Mouse (Mus musculus): ENCODE measurements around the gene Rtkn2. TPM values are rescaled to one million over a fixed set of nuclear protein-coding genes. Genes with fewer than 3 reads are reported as not detected.
"Not testable (repeated sequence)": the region's sequence is repeated elsewhere in the genome, so short reads cannot be mapped to it uniquely, and the experiment has no call there.

Gene Rtkn2
- total RNA-seq, 1 experiment from 2014 or later = 0.89 TPM

GRCm38 (mm10) chr10:68079910-68080670, 100.7 kb downstream of the Rtkn2 start:
- DNase-seq = no peak

DNA sequence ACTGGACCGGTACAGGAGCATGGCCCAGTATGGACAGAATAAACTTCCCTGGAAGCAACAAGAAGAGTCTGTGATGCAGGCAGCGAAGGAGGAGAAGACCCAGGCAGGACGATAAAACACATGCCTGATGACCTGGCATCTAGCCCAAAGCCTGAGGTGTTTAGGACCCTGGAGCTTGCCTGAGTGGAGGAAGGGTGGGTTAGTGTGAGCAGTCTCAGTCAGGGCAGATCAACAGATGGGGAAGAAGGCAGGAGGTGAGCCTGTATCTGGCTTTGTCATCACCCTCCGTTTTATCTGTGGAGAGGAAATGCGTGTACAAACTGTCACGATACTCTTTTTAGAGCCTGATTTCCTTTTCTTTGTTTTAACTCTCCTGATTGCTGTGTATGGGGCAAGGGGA, 102.3 kb downstream of the Rtkn2 start:
- no peak for DNase-seq

GRCm38 (mm10) chr10:68085574-68085973, 106.2 kb downstream of the Rtkn2 start:
- DNase-seq = no peak

- DNase-seq = no peak
Measured at GRCm38 (mm10) chr10:68086973-68087372, 107.6 kb downstream of the Rtkn2 start.

GRCm38 (mm10) chr10:68087722-68088121, 108.4 kb downstream of the Rtkn2 start:
- no peak for DNase-seq

GRCm38 (mm10) chr10:68089435-68090196, 110.2 kb downstream of the Rtkn2 start:
- peak; percentile 44 for DNase-seq

DNA sequence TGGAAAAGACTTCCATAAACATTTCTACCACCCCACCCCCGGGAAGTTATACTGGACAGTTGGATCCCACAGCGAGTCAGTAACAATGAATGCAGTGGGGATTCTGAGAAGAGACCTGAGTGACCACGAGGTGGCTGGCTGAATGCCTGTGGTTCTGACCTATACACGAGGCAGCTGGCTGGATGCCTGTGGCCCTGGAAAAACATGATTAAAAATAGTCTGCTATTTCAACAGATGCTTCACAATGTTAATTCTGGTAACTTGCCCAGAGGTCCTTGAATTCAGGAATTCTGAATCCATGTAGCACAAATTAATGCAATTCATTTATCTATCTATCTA, 110.8 kb downstream of the Rtkn2 start:
- DNase-seq = peak; percentile 88

GRCm38 (mm10) chr10:68090544-68090943, 111.2 kb downstream of the Rtkn2 start:
- DNase-seq = no peak

- DNase-seq = no peak
Measured at GRCm38 (mm10) chr10:68091011-68091410, 111.6 kb downstream of the Rtkn2 start.

GRCm38 (mm10) chr10:68091840-68092239, 112.5 kb downstream of the Rtkn2 start:
- no peak for DNase-seq

DNA sequence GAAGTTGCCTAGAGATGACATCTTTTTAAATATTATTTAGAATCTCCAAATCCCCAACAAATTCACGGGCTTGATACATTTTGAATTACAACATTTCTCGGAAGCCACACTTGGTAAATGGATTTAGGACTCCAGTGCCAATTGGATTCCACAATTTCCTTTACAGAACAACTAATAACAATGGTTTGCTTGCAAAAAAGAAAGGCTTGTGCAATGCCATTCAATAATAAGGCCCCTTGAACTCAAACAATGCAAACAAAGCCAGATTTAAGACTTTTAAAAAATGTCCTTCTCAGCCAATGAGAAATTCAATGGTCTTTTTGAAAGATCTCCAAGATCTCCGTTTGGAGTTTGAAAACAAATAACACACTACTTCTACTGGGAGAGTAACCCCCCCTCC, 114.1 kb downstream of the Rtkn2 start:
- no peak for DNase-seq

GRCm38 (mm10) chr10:68095136-68095535, 115.8 kb downstream of the Rtkn2 start:
- DNase-seq = no peak

DNA sequence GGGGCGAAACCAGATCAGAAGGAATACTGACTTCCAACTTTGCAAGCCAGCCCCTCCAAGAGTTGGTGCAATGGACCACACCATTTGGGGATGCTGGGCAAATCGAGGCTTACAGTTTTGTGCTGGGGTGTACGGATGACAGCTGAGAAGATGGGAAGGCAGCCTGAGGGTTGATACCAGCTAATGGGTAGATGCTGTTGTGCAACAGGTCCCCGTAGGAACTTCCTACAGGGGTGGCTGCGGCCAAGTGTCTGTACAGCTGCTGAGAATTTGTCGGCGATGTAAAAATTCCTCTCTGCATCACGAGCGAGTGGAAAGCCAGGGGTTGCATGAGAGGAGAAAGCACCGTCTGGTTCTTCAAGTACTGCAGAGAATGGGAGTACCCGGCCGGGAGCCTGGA, 117.0 kb downstream of the Rtkn2 start:
- DNase-seq = no peak

DNA sequence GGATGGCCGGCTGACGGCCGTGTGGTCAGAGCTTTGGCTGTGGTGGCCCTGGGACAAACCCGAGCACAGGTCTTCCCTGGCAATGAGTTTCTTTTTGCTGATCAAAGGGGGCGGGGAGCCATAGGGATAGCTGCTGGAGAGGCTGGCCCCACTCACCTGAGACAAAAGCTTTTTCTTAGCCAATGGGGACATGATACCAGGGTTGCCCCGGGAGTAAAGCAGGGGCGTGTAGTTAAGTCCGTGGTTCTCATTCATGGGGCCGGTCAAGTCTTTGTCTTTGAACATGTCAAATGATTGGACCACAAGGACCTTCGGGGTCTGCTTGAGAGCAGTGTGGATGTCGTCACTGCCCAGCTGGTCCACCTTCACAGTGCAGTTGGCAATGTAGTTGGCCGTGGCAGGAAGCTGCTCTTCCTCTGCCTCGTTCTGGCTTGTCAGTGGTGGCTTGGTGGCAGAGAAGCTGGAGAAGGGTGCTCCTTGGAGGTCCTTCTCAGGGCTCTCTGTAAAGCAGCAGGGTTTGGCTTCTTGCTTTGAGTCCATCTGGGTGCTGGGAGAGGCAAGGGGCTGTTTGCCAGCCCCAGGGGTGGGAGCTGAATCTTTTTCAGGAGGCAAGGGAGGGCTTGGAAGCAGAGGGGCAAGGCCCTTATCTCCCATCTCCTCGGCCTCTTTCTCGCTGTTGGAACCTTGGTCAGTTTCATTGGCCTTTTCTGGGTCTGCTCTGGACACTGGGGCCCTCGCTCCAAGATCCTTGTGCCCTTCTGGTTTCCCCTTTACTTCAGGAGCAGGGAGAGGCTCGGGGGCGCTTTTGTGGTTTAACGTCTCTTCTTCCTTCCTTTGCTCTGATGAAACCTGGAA, 118.7 kb downstream of the Rtkn2 start:
- no peak for DNase-seq

DNA sequence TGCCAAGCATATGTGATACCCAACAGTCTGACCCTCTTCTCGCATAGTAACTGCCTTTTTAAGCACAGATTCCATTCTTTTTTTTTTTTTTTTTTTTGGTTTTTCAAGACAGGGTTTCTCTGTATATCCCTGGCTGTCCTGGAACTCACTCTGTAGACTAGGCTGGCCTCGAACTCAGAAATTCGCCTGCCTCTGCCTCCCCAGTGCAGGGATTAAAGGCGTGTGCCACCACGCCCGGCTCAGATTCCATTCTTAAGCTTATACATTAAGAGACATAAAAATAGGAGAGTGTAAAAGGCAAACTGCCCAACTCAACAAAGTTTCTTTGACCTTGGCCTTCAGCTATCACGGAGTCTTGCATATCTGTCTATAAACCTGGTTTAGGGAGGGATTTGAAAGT, 120.4 kb downstream of the Rtkn2 start:
- DNase-seq = not testable (repeated sequence)

- no peak for DNase-seq
Measured at GRCm38 (mm10) chr10:68100506-68100905, 121.1 kb downstream of the Rtkn2 start.

GRCm38 (mm10) chr10:68101251-68101650, 121.9 kb downstream of the Rtkn2 start:
- no peak for DNase-seq

- no peak for DNase-seq
Measured at GRCm38 (mm10) chr10:68102566-68102965, 123.2 kb downstream of the Rtkn2 start.

DNA sequence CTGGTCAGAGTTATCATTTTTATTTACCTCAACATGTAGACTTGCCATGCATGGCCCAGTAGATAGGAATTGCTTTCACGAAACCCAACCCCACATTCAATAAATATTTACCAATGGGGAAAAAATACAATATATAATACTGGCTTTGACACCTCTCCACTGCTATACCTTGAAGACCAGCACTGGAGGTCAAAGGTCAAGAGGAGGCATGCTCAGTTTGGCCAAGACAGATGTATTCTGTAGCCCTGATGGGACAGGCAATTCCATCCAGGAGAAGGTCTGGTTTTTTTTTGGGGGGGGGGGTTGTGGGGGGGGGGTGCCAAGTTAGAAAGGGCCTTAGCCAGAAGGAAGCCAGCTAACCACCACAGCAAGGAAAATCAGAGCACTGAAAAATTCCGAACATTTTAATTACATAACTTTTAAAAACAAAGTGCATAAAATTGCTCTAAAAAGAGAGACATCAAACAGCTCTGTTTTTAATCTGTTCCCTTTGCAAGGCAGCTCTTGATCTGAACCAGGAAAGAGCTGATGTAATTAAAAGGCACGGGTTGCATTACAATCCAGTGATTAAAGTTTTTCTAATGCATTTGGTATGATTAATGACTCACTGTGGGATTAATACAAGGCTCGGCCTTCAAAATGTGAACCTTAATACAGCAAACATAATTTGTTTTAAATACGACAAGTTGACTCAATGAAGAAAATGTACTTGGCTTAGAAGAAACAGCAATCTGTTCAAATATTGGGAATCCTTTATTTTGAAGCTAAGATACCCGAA, 123.9 kb downstream of the Rtkn2 start:
- no peak for DNase-seq

DNA sequence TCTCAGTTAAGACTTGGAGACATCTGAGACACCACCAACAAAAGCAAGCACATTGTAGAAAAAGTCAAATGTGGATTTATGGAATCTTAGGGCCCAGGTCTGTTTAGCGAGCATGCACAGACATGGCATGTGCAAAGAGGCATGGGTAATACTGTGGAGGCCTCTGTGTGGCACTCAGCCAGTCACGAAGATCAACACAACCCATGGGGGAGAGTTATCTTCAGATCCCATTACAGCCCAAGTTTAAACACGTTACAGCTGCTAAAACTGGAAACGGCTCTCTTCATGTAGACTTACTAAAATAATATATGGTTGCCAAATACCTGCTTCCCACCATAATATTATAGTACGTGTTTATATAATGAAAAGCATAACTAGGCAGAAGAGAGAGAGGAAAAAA, 124.6 kb downstream of the Rtkn2 start:
- DNase-seq = no peak

GRCm38 (mm10) chr10:68104481-68104880, 125.1 kb downstream of the Rtkn2 start:
- DNase-seq = no peak
